Mouse (Mus musculus): ENCODE results near the gene Cdc37l1. TPM values are rescaled to one million over a fixed set of nuclear protein-coding genes. Genes with fewer than 3 reads are reported as not detected.

Cdc37l1 gene
- 41.3 and 44.8 TPM in 2 replicates for polyA plus RNA-seq (2015; fragmentation: Nextera tagmentation; extraction: Ambion mirVana)

DNA sequence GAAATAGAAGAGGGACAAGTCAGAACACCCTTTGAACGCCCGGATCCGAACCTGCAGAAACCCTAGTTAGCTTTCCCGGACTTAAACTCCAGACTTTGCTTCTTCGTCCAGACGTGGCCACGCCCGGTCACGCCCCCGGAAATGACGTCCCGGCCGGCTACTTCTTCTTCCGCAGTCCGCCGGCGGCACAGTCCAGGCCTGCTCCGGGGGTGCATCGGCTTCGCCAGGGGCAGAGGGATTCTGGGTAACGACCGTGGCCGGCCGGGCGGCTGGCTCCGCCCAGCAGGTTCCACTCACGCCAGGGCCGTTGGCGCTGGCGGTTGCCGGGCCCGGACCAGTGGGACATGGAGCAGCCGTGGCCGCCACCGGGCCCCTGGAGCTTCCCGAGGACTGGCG, at the start of gene Cdc37l1:
Cdc37l1 (plus strand) TSS at position 159 of the 396 bp plus-strand sequence.
- no peaks in the 10 kb centered on the region for H3K27me3 ChIP-seq
- WGBS: under 1% methylated on average over 37 of the region's 37 CpGs
- peak within 1 kb of the TSS; percentile 95 for H3K27ac ChIP-seq
- H3K4me3 ChIP-seq: peak within 1 kb of the TSS; percentile 77
- H3K4me2 ChIP-seq: peak within 1 kb of the TSS; percentile 66
- peaks cover 10% of the 10 kb centered on the region for H3K36me3 ChIP-seq
- no peaks in the 10 kb centered on the region for H3K9me3 ChIP-seq (replicated peaks)
- H3K4me1 ChIP-seq (replicated peaks): peaks cover 22% of the 10 kb centered on the region
- ATAC-seq (replicated peaks; ENCODE audit: insufficient number of reproducible peaks, insufficient read depth, low FRiP score, low read depth): peak; percentile 99
- peak within 1 kb of the TSS; percentile 85 for H3K9ac ChIP-seq

DNA sequence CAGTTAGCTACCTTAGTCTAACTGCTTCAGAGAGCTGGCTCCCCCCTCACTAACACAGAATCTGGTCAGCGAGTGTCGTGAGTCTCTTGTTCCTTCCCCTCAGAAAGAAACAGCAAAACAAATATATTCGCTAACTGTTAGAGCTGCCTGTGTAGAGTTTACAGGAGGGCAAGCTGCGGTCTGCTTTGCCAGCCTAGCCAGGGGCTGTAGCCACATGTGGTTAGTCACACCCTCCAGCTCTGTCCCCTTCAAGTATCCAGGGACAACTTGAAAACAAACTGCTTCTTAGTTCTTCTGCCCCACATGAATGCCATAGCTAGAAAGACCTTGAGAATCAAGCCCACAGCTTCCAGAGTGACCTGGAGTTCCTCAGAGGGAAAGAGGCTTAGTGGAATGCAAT, 48.9 kb upstream of the Cdc37l1 start:
- no peak overlapping the region for H3K4me3 ChIP-seq
- peaks cover 27% of the 10 kb centered on the region for H3K4me1 ChIP-seq (replicated peaks)
- H3K36me3 ChIP-seq: no peaks in the 10 kb centered on the region
- H3K9me3 ChIP-seq (replicated peaks): no peaks in the 10 kb centered on the region
- no peak overlapping the region for H3K4me2 ChIP-seq
- ATAC-seq (replicated peaks; ENCODE audit: insufficient number of reproducible peaks, insufficient read depth, low FRiP score, low read depth): no peak
- H3K27me3 ChIP-seq: no peaks in the 10 kb centered on the region
- WGBS: 53% methylated on average over 4 of the region's 4 CpGs
- H3K27ac ChIP-seq: peak overlapping the region; percentile 83
- no peak overlapping the region for H3K9ac ChIP-seq

DNA sequence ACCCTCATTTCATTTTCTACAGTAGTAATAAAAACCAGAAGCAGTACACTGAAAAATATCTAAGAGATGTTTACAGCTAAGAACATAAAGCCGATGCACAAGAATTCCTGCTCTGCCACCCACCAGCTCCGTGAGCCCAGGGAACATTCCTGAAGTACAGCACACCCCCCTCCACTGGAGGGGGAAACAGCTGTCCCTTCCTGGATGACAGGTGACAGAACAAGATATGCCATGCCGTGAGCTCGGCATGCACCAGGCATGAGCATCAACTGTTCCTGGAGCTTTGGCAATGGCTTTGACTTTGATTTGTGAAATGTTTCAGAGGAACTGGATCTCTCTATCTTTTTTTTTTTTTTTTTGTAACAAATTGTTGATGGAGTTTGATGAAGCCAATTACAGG, 43.4 kb upstream of the Cdc37l1 start:
- H3K4me2 ChIP-seq: peak overlapping the region; percentile 6; the same call in 1 of the 2 replicates
- no peaks in the 10 kb centered on the region for H3K27me3 ChIP-seq
- no peak overlapping the region for H3K4me3 ChIP-seq
- H3K9me3 ChIP-seq (replicated peaks): no peaks in the 10 kb centered on the region
- no peak overlapping the region for H3K9ac ChIP-seq
- 7% methylated on average over 4 of the region's 4 CpGs for WGBS
- peak; percentile 64; the same call in 1 of the 2 replicates for ATAC-seq (replicated peaks; ENCODE audit: insufficient number of reproducible peaks, insufficient read depth, low FRiP score, low read depth)
- peaks cover 16% of the 10 kb centered on the region for H3K4me1 ChIP-seq (replicated peaks)
- peaks cover 3% of the 10 kb centered on the region; the same call in 1 of the 2 replicates for H3K36me3 ChIP-seq
- H3K27ac ChIP-seq: peak overlapping the region; percentile 69

DNA sequence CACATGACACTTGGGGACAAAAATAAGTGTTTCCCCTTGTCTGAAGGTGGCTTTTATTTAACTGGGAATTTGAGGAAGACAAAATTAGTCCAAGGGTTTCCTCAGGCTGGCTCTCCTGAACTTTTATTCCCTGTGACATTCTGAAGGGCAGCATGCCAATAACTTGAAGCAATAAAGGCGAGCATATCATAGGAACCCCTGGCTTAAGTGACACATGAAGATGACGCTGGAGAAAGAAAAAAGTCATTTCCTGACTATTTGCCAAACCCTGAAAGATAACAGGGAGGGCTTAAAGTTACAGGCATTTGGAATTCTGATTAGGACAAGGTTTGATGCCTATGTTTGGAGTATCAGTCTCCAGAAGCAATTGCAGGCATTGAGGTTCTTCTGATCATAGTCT, 42.8 kb upstream of the Cdc37l1 start:
- H3K27me3 ChIP-seq: no peaks in the 10 kb centered on the region
- peak overlapping the region; percentile 69 for H3K27ac ChIP-seq
- H3K4me2 ChIP-seq: no peak overlapping the region
- no peak overlapping the region for H3K4me3 ChIP-seq
- H3K36me3 ChIP-seq: peaks cover 3% of the 10 kb centered on the region; the same call in 1 of the 2 replicates
- H3K4me1 ChIP-seq (replicated peaks): peaks cover 16% of the 10 kb centered on the region
- no peak for ATAC-seq (replicated peaks; ENCODE audit: insufficient number of reproducible peaks, insufficient read depth, low FRiP score, low read depth)
- 10% methylated on average over 2 of the region's 2 CpGs for WGBS
- H3K9ac ChIP-seq: no peak overlapping the region
- no peaks in the 10 kb centered on the region for H3K9me3 ChIP-seq (replicated peaks)

DNA sequence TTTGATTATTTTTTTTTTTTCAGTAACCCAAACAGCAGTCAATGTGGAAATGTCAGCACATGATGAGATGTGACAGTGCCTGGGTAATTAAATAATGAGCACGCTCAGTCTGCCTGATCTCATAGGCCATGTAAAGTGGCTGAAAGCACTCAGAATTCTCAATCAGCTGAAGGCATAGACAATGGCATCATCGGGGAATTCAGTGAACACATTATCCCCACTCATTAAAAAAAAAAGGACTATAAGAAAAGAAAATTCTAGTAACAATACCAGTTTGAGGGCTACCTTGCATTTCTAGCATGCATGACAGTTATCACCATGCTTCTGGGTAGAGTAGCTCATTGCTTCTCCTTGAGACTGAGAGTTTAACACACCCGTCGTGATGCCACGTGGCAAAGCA, 38.9 kb upstream of the Cdc37l1 start:
- ATAC-seq (replicated peaks; ENCODE audit: insufficient number of reproducible peaks, insufficient read depth, low FRiP score, low read depth): no peak
- WGBS: 78% methylated on average over 5 of the region's 5 CpGs
- H3K4me3 ChIP-seq: no peak overlapping the region
- H3K4me2 ChIP-seq: no peak overlapping the region
- H3K9me3 ChIP-seq (replicated peaks): no peaks in the 10 kb centered on the region
- H3K9ac ChIP-seq: no peak overlapping the region
- no peaks in the 10 kb centered on the region for H3K27me3 ChIP-seq
- peaks cover 3% of the 10 kb centered on the region; the same call in 1 of the 2 replicates for H3K36me3 ChIP-seq
- no peak overlapping the region for H3K27ac ChIP-seq
- peaks cover 13% of the 10 kb centered on the region for H3K4me1 ChIP-seq (replicated peaks)

DNA sequence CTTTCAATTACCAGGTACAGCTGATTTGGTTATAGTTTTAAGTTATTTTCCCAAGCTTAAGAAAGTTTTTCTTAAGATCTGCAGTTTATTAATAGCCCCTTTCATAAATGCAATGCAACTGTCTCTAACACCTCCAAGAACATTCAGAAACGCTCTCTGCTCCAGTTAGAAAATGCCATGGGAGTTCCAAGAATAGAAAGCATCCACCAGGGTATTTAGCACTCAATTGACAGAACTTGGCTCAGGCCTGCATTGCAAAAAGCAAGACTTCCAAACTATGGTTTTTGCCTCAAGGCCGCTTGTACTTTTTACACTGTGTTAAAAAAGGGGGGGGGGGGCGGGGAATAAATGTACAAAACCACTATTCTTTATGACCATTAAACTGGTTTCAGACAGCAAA, 27.0 kb upstream of the Cdc37l1 start:
- Histone ChIP-seq H3K4me1 (replicated peaks) (peaks cover 31% of the 10 kb centered on the region), H3K4me2 (peak overlapping the region; percentile 87), H3K27ac (peak overlapping the region; percentile 93), H3K36me3 (no peaks in the 10 kb centered on the region), H3K9ac (peak overlapping the region; percentile 89; the same call in 1 of the 2 replicates), H3K9me3 (replicated peaks) (no peaks in the 10 kb centered on the region), H3K4me3 (peak overlapping the region; percentile 73), H3K27me3 (no peaks in the 10 kb centered on the region)
- ATAC-seq (replicated peaks; ENCODE audit: insufficient number of reproducible peaks, insufficient read depth, low FRiP score, low read depth): no peak
- WGBS: 36% methylated on average over 3 of the region's 3 CpGs

DNA sequence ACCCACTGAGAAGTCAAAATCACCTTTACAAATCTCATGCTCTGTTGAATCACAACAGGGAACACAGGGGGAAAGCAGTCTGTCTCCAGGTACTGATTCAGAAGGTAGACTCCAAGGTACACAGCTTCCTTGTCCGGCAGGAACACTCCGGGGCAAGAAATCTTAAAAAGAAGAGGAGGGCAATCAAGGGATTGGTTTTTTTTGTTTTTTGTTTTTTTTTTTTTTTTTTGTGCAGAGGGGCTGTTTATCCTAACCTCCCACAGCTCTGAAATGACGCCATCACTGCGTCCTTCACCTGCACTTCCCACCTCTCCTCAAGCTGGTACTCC, 26.7 kb upstream of the Cdc37l1 start:
- Histone ChIP-seq H3K9me3 (replicated peaks) (no peaks in the 10 kb centered on the region), H3K4me1 (replicated peaks) (peaks cover 31% of the 10 kb centered on the region), H3K4me3 (peak overlapping the region; percentile 73), H3K27ac (peak overlapping the region; percentile 93), H3K27me3 (no peaks in the 10 kb centered on the region), H3K36me3 (no peaks in the 10 kb centered on the region), H3K9ac (peak overlapping the region; percentile 89), H3K4me2 (peak overlapping the region; percentile 87)
- no peak for ATAC-seq (replicated peaks; ENCODE audit: insufficient number of reproducible peaks, insufficient read depth, low FRiP score, low read depth)
- WGBS: 5% methylated on average over 4 of the region's 4 CpGs

DNA sequence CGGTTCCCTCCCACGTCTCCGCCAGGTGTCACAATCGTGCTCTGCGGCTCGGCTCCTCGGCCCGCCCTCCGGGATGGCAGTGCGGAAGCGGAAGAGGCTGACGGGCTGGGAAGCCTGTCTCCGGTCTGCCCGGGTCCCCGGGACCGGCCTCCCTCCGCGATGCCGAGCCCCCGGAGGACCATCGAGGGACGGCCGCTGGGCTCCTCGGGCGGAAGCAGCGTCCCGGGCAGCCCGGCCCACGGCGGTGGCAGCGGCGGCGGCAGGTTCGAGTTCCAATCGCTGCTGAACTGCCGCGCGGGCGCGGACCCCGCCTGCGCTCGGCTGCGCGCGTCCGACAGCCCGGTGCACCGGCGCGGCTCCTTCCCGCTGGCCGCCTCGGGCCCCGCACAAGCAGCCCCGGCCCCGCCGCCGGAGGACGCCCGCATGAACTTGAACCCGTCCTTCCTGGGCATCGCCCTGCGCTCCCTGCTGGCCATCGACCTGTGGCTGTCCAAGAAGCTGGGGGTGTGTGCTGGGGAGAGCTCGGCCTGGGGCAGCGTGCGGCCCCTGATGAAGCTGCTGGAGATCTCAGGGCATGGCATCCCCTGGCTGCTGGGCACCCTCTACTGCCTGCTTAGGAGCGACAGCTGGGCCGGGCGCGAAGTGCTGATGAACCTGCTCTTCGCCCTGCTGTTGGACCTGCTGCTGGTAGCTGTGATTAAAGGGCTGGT, 26.2 kb upstream of the Cdc37l1 start, which contains the start of gene Plpp6:
Plpp6 (plus strand) TSS at position 112 of the 710 bp plus-strand sequence.
- peak; percentile 82 for ATAC-seq (replicated peaks; ENCODE audit: insufficient number of reproducible peaks, insufficient read depth, low FRiP score, low read depth)
- Histone ChIP-seq H3K36me3 (no peaks in the 10 kb centered on the region), H3K9ac (peak within 1 kb of the TSS; percentile 89), H3K27ac (peak within 1 kb of the TSS; percentile 93), H3K4me3 (peak within 1 kb of the TSS; percentile 73), H3K4me2 (peak within 1 kb of the TSS; percentile 87), H3K4me1 (replicated peaks) (peaks cover 31% of the 10 kb centered on the region), H3K27me3 (no peaks in the 10 kb centered on the region), H3K9me3 (replicated peaks) (no peaks in the 10 kb centered on the region)
- under 1% methylated on average over 63 of the region's 73 CpGs for WGBS

DNA sequence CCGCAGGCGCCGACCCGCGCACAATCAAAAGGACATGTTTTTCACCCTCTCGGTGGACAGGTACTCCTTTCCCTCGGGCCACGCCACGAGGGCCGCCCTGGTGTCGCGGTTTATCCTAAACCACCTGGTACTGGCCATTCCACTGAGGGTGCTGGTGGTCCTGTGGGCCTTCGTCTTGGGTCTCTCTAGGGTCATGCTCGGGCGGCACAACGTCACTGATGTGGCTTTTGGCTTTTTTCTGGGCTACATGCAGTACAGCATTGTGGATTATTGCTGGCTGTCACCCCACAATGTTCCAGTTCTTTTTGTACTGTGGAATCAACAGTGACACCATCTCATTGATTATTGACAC, 25.6 kb upstream of the Cdc37l1 start:
- 5% methylated on average over 16 of the region's 16 CpGs for WGBS
- no peak for ATAC-seq (replicated peaks; ENCODE audit: insufficient number of reproducible peaks, insufficient read depth, low FRiP score, low read depth)
- Histone ChIP-seq H3K9me3 (replicated peaks) (no peaks in the 10 kb centered on the region), H3K27ac (peak overlapping the region; percentile 93), H3K9ac (peak overlapping the region; percentile 89), H3K36me3 (no peaks in the 10 kb centered on the region), H3K4me1 (replicated peaks) (peaks cover 31% of the 10 kb centered on the region), H3K27me3 (no peaks in the 10 kb centered on the region), H3K4me3 (peak overlapping the region; percentile 73), H3K4me2 (peak overlapping the region; percentile 87)

DNA sequence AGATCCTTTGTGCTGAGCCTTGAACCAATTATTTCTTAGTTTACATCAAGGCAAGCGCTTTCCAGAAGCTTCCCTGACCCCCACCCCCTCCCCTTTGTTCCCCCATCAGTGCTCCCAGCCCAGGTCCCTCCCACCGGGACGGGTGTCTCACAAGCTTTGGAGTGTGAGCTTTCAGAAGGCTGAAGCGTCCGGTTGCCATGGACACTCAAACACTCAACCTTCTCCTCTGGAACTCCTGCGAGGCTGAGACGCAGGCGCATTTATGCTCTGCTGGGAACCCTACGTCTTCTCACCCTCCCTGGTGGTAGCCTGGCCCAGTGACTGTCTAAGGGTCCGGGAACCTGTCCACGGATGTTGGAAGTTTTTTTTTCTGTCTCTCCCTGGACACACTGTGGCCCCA, 22.5 kb upstream of the Cdc37l1 start, which contains the start of gene 4430402I18Rik:
4430402I18Rik (minus strand) TSS at position 149 of the 400 bp plus-strand sequence.
- Histone ChIP-seq H3K27me3 (no peaks in the 10 kb centered on the region), H3K4me3 (no peak within 1 kb of the TSS), H3K9me3 (replicated peaks) (no peaks in the 10 kb centered on the region), H3K36me3 (no peaks in the 10 kb centered on the region), H3K4me2 (peak within 1 kb of the TSS; percentile 23; the same call in 1 of the 2 replicates), H3K4me1 (replicated peaks) (peaks cover 23% of the 10 kb centered on the region), H3K9ac (no peak within 1 kb of the TSS), H3K27ac (no peak within 1 kb of the TSS)
- ATAC-seq (replicated peaks; ENCODE audit: insufficient number of reproducible peaks, insufficient read depth, low FRiP score, low read depth): no peak
- WGBS: 11% methylated on average over 11 of the region's 11 CpGs

DNA sequence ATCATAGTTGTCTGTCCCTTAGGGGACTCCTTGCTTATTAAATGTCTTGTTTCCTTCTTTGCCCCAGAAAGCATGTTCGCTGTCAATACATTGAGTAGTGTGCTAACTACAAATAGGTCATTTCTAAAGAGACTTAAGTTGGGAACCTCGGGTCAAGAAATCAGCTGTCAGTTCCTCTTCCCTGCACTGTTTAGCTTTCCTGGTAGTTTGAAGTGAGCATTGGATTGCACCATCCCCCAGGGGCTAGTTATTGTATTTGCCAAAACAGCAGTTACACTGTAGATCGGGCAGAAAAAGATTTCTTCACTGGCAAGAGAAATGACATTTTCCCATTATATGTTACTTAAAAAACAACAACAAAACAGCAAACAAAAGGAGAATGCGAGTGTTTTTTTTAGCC, 22.0 kb upstream of the Cdc37l1 start:
- Histone ChIP-seq H3K4me1 (replicated peaks) (peaks cover 21% of the 10 kb centered on the region), H3K4me2 (no peak overlapping the region), H3K4me3 (no peak overlapping the region), H3K9me3 (replicated peaks) (no peaks in the 10 kb centered on the region), H3K9ac (no peak overlapping the region), H3K27me3 (no peaks in the 10 kb centered on the region), H3K27ac (no peak overlapping the region), H3K36me3 (no peaks in the 10 kb centered on the region)
- 69% methylated on average over 4 of the region's 4 CpGs for WGBS
- no peak for ATAC-seq (replicated peaks; ENCODE audit: insufficient number of reproducible peaks, insufficient read depth, low FRiP score, low read depth)

DNA sequence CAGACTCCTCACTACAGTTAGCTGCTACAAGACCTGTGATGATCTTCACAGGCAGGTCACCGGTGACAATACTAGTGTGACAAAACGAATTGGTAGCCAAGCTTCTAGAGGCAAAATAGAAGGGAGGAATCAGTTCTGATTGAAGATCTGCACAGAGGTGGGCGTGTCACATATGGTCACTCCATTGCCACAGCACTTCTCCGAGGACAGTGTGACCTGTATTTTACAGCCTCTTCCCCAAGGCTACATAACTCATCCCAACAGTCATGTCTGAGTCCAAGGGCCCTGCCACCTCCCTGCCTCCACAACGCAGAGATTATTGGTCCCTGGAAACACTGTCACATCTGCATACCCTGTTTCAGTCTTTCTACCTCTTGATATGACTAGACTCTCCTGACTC, 20.9 kb upstream of the Cdc37l1 start:
- H3K4me2 ChIP-seq: no peak overlapping the region
- peaks cover 21% of the 10 kb centered on the region for H3K4me1 ChIP-seq (replicated peaks)
- no peaks in the 10 kb centered on the region for H3K36me3 ChIP-seq
- no peak overlapping the region for H3K27ac ChIP-seq
- no peak overlapping the region for H3K4me3 ChIP-seq
- 79% methylated on average over 5 of the region's 5 CpGs for WGBS
- no peaks in the 10 kb centered on the region for H3K27me3 ChIP-seq
- no peak for ATAC-seq (replicated peaks; ENCODE audit: insufficient number of reproducible peaks, insufficient read depth, low FRiP score, low read depth)
- no peak overlapping the region for H3K9ac ChIP-seq
- H3K9me3 ChIP-seq (replicated peaks): no peaks in the 10 kb centered on the region
